Mouse (Mus musculus): ENCODE measurements around the gene Gm8011. TPM values are rescaled to one million over a fixed set of nuclear protein-coding genes. Genes with fewer than 3 reads are reported as not detected.

The Gm8011 gene
- total RNA-seq (2023): not detected

DNA sequence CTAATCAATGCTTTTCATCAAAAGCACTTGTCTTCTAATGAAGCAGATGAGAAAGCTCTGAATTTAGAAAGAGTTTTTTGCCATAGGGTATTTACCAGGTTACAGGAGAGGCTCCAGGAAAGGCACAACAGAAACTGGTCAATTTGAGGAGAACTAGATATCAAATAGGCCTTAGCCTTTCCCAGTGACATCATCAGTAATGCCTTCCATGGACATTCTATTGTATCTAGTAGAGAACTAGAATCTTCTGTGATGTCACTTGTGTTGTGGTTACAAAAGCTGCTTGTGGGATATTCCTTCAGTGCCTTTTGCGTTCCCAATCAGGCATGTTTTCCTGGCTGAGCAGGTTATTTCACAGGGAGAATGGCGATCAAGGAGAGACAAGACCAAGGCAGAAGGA, at the start of gene Gm8011:
Gene Gm8011 (plus strand): TSS at position 301 of the 400 bp plus-strand sequence.

GRCm38 (mm10) chr14:42439573-42439972, 24.1 kb upstream of the Gm8011 start, which contains the start of gene Gm8005:
TSS of gene Gm8005 (minus strand) at chr14:42439673.

GRCm38 (mm10) chr14:42502249-42502648, 38.6 kb downstream of the Gm8011 start, which contains the start of gene Gm8020:
TSS of gene Gm8020 (minus strand) at chr14:42502349.

Other genes with a start within 250 kb of the Gm8011 start
- gene Gm17026, start 203.8 kb upstream of the Gm8011 start, total RNA-seq (2023): not detected
- not detected for gene Gm9611, start 166.5 kb upstream of the Gm8011 start, total RNA-seq (2023)
- gene Gm7995, start 153.7 kb upstream of the Gm8011 start, total RNA-seq (2023): not detected
- not detected for gene Gm8005, start 24.2 kb upstream of the Gm8011 start, total RNA-seq (2023)
- not detected for gene Gm8020, start 38.5 kb downstream of the Gm8011 start, total RNA-seq (2023)
- not detected for gene Gm8024, start 60.4 kb downstream of the Gm8011 start, total RNA-seq (2023)
- gene Gm17124, start 136.0 kb downstream of the Gm8011 start, total RNA-seq (2023): not detected
- not detected for gene Gm3633, start 178.0 kb downstream of the Gm8011 start, total RNA-seq (2023)
- not detected for gene Gm10378, start 192.1 kb downstream of the Gm8011 start, total RNA-seq (2023)

All from neutrophil, adult 59 days (primary cell).